Mouse (Mus musculus): ENCODE data around the gene Epn1. TPM values are rescaled to one million over a fixed set of nuclear protein-coding genes. Genes with fewer than 3 reads are reported as not detected.

Gene Epn1
- polyA plus RNA-seq, 1 experiment: 483 TPM

GRCm38 (mm10) chr7:5108272-5108671 is 28.2 kb downstream of the Epn1 start:
- no peaks in the 10 kb centered on the region; the same call in 1 of the 2 replicates for H3K27me3 ChIP-seq (ENCODE audit: control insufficient read depth, insufficient read depth, low read length)

GRCm38 (mm10) chr7:5109301-5109700 is 29.3 kb downstream of the Epn1 start:
- H3K27me3 ChIP-seq (ENCODE audit: control insufficient read depth, insufficient read depth, low read length): no peaks in the 10 kb centered on the region; the same call in 1 of the 2 replicates
- WGBS: 79% methylated on average over 8 of the region's 8 CpGs
- no peaks in the 10 kb centered on the region for H3K4me1 ChIP-seq (ENCODE audit: control insufficient read depth, insufficient read depth, insufficient read length, low read length)
- H3K4me3 ChIP-seq (ENCODE audit: low read depth, low read length): no peak overlapping the region
- no peak overlapping the region for H3K27ac ChIP-seq (ENCODE audit: insufficient read depth, low read depth, low read length)
- H3K36me3 ChIP-seq (ENCODE audit: control insufficient read depth, insufficient read depth, low read length): no peaks in the 10 kb centered on the region
- TF ChIP-seq POLR2A (IDR thresholded peaks at IDR 0.05; ENCODE audit: low read depth, low read length) (no peak), CTCF (IDR thresholded peaks at IDR 0.05; ENCODE audit: extremely low read depth, insufficient read length, insufficient replicate concordance, low read depth, low read length) (no peak)

More at GRCm38 (mm10) chr7:5108272-5108671, 28.2 kb downstream of the Epn1 start:
- TF ChIP-seq CTCF (IDR thresholded peaks at IDR 0.05; ENCODE audit: extremely low read depth, insufficient read length, insufficient replicate concordance, low read depth, low read length): no peak
- TF ChIP-seq POLR2A (IDR thresholded peaks at IDR 0.05; ENCODE audit: low read depth, low read length): no peak
- Histone ChIP-seq H3K36me3 (ENCODE audit: control insufficient read depth, insufficient read depth, low read length) (no peaks in the 10 kb centered on the region), H3K4me1 (ENCODE audit: control insufficient read depth, insufficient read depth, insufficient read length, low read length) (no peaks in the 10 kb centered on the region), H3K4me3 (ENCODE audit: low read depth, low read length) (no peak overlapping the region), H3K27ac (ENCODE audit: insufficient read depth, low read depth, low read length) (no peak overlapping the region)
- 57% methylated on average over 4 of the region's 4 CpGs for WGBS

GRCm38 (mm10) chr7:5112701-5113100 is 32.7 kb downstream of the Epn1 start:
- Histone ChIP-seq H3K4me1 (ENCODE audit: control insufficient read depth, insufficient read depth, insufficient read length, low read length) (no peaks in the 10 kb centered on the region), H3K4me3 (ENCODE audit: low read depth, low read length) (no peak overlapping the region), H3K27ac (ENCODE audit: insufficient read depth, low read depth, low read length) (no peak overlapping the region), H3K27me3 (ENCODE audit: control insufficient read depth, insufficient read depth, low read length) (no peaks in the 10 kb centered on the region; the same call in 1 of the 2 replicates), H3K36me3 (ENCODE audit: control insufficient read depth, insufficient read depth, low read length) (no peaks in the 10 kb centered on the region)
- TF ChIP-seq POLR2A (IDR thresholded peaks at IDR 0.05; ENCODE audit: low read depth, low read length) (no peak), CTCF (IDR thresholded peaks at IDR 0.05; ENCODE audit: extremely low read depth, insufficient read length, insufficient replicate concordance, low read depth, low read length) (no peak)
- whole genome bisulfite sequencing: 26% methylated on average over 3 of the region's 3 CpGs

- TF ChIP-seq CTCF (IDR thresholded peaks at IDR 0.05; ENCODE audit: extremely low read depth, insufficient read length, insufficient replicate concordance, low read depth, low read length) (no peak), POLR2A (IDR thresholded peaks at IDR 0.05; ENCODE audit: low read depth, low read length) (no peak)
- Histone ChIP-seq H3K4me1 (ENCODE audit: control insufficient read depth, insufficient read depth, insufficient read length, low read length) (no peaks in the 10 kb centered on the region), H3K27me3 (ENCODE audit: control insufficient read depth, insufficient read depth, low read length) (no peaks in the 10 kb centered on the region), H3K27ac (ENCODE audit: insufficient read depth, low read depth, low read length) (no peak within 1 kb of the TSS), H3K4me3 (ENCODE audit: low read depth, low read length) (no peak within 1 kb of the TSS), H3K36me3 (ENCODE audit: control insufficient read depth, insufficient read depth, low read length) (no peaks in the 10 kb centered on the region)
- 86% methylated on average over 3 of the region's 3 CpGs for WGBS
Observed at GRCm38 (mm10) chr7:5116850-5117249, 36.8 kb downstream of the Epn1 start, which contains the start of gene Rfpl4. TSS of gene Rfpl4 (minus strand) at chr7:5116950.

- WGBS: 81% methylated on average over 8 of the region's 8 CpGs
- no peak overlapping the region for H3K4me3 ChIP-seq (ENCODE audit: low read depth, low read length)
- no peaks in the 10 kb centered on the region for H3K4me1 ChIP-seq (ENCODE audit: control insufficient read depth, insufficient read depth, insufficient read length, low read length)
- TF ChIP-seq CTCF (IDR thresholded peaks at IDR 0.05; ENCODE audit: extremely low read depth, insufficient read length, insufficient replicate concordance, low read depth, low read length): no peak
- TF ChIP-seq POLR2A (IDR thresholded peaks at IDR 0.05; ENCODE audit: low read depth, low read length): no peak
- H3K27ac ChIP-seq (ENCODE audit: insufficient read depth, low read depth, low read length): no peak overlapping the region
- no peaks in the 10 kb centered on the region for H3K36me3 ChIP-seq (ENCODE audit: control insufficient read depth, insufficient read depth, low read length)
- H3K27me3 ChIP-seq (ENCODE audit: control insufficient read depth, insufficient read depth, low read length): no peaks in the 10 kb centered on the region
Observed at GRCm38 (mm10) chr7:5125078-5125477, 45.0 kb downstream of the Epn1 start.

GRCm38 (mm10) chr7:5125549-5126406 is 45.7 kb downstream of the Epn1 start, which contains the start of gene Rasl2-9:
TSS of gene Rasl2-9 (minus strand) at chr7:5125950.
- Histone ChIP-seq H3K4me3 (ENCODE audit: low read depth, low read length) (peak within 1 kb of the TSS; percentile 64), H3K36me3 (ENCODE audit: control insufficient read depth, insufficient read depth, low read length) (no peaks in the 10 kb centered on the region), H3K4me1 (ENCODE audit: control insufficient read depth, insufficient read depth, insufficient read length, low read length) (no peaks in the 10 kb centered on the region), H3K27ac (ENCODE audit: insufficient read depth, low read depth, low read length) (no peak within 1 kb of the TSS), H3K27me3 (ENCODE audit: control insufficient read depth, insufficient read depth, low read length) (no peaks in the 10 kb centered on the region)
- WGBS: 16% methylated on average over 42 of the region's 42 CpGs
- TF ChIP-seq POLR2A (IDR thresholded peaks at IDR 0.05; ENCODE audit: low read depth, low read length) (no peak), CTCF (IDR thresholded peaks at IDR 0.05; ENCODE audit: extremely low read depth, insufficient read length, insufficient replicate concordance, low read depth, low read length) (peak; percentile 64)

Other genes starting within 250 kb of the Epn1 start
- gene Shisa7, start 235.5 kb upstream of the Epn1 start, polyA plus RNA-seq (2012; rRNA removed): 0.48 and 0.83 TPM in 2 replicates
- 12.4 and 18.9 TPM in 2 replicates for gene Isoc2b, start 210.0 kb upstream of the Epn1 start, polyA plus RNA-seq (2012; rRNA removed)
- gene Isoc2a, start 203.1 kb upstream of the Epn1 start, polyA plus RNA-seq (2012; rRNA removed): 13.4 and 15.5 TPM in 2 replicates
- gene Gm36210, start 173.7 kb upstream of the Epn1 start, polyA plus RNA-seq (2012; rRNA removed): not detected in 2 replicates
- 15.7 and 41.4 TPM in 2 replicates for gene Zfp628, start 165.0 kb upstream of the Epn1 start, polyA plus RNA-seq (2012; rRNA removed)
- gene Nat14, start 158.2 kb upstream of the Epn1 start, polyA plus RNA-seq (2012; rRNA removed): 4.3 and 6.2 TPM in 2 replicates
- 3.3 and 4.5 TPM in 2 replicates for gene Ssc5d, start 154.4 kb upstream of the Epn1 start, polyA plus RNA-seq (2012; rRNA removed)
- 0.06 and 0.11 TPM in 2 replicates for gene Sbk2, start 115.8 kb upstream of the Epn1 start, polyA plus RNA-seq (2012; rRNA removed)
- gene Sbk3, start 109.1 kb upstream of the Epn1 start, polyA plus RNA-seq (2012; rRNA removed): not detected in 2 replicates
- 24.7 and 52.4 TPM in 2 replicates for gene Zfp579, start 84.1 kb upstream of the Epn1 start, polyA plus RNA-seq (2012; rRNA removed)
- gene Zfp524, start 65.8 kb upstream of the Epn1 start, polyA plus RNA-seq (2012; rRNA removed): 25.2 and 51.0 TPM in 2 replicates
- 14.5 and 31.4 TPM in 2 replicates for gene Fiz1, start 65.5 kb upstream of the Epn1 start, polyA plus RNA-seq (2012; rRNA removed)
- gene Gm44973, start 64.7 kb upstream of the Epn1 start, polyA plus RNA-seq (2012; rRNA removed): 0.35 TPM in 1 of 2 replicates, not detected in the other
- 20.0 and 37.3 TPM in 2 replicates for gene Zfp865, start 59.9 kb upstream of the Epn1 start, polyA plus RNA-seq (2012; rRNA removed)
- 0.76 and 0.81 TPM in 2 replicates for gene Ccdc106, start 59.7 kb upstream of the Epn1 start, polyA plus RNA-seq (2012; rRNA removed)
- not detected in 2 replicates for gene 4632433K11Rik, start 46.1 kb upstream of the Epn1 start, polyA plus RNA-seq (2012; rRNA removed)
- gene Zfp784, start 41.8 kb upstream of the Epn1 start, polyA plus RNA-seq (2012; rRNA removed): 3.2 and 7.7 TPM in 2 replicates
- gene Zfp580, start 28.7 kb upstream of the Epn1 start, polyA plus RNA-seq (2012; rRNA removed): 12.2 and 17.6 TPM in 2 replicates
- 76.6 and 150 TPM in 2 replicates for gene U2af2, start 18.1 kb upstream of the Epn1 start, polyA plus RNA-seq (2012; rRNA removed)
- gene Rfpl4, start 36.7 kb downstream of the Epn1 start, polyA plus RNA-seq (2012; rRNA removed): not detected in 2 replicates
- 0.09 and 0.43 TPM in 2 replicates for gene Rasl2-9, start 45.7 kb downstream of the Epn1 start, polyA plus RNA-seq (2012; rRNA removed)
- gene Vmn1r55, start 69.4 kb downstream of the Epn1 start, polyA plus RNA-seq (2012; rRNA removed): not detected in 2 replicates
- not detected in 2 replicates for gene Vmn1r56, start 116.5 kb downstream of the Epn1 start, polyA plus RNA-seq (2012; rRNA removed)
- gene Vmn1r57, start 138.3 kb downstream of the Epn1 start, polyA plus RNA-seq (2012; rRNA removed): not detected in 2 replicates